Mouse (Mus musculus): ENCODE measurements around the gene Gm20538. TPM values are rescaled to one million over a fixed set of nuclear protein-coding genes. Genes with fewer than 3 reads are reported as not detected.

Gene Gm20538
- not detected for total RNA-seq (2021)
- long read RNA-seq, experiment 1: 0 reads
- long read RNA-seq, experiment 2: 0 reads

DNA sequence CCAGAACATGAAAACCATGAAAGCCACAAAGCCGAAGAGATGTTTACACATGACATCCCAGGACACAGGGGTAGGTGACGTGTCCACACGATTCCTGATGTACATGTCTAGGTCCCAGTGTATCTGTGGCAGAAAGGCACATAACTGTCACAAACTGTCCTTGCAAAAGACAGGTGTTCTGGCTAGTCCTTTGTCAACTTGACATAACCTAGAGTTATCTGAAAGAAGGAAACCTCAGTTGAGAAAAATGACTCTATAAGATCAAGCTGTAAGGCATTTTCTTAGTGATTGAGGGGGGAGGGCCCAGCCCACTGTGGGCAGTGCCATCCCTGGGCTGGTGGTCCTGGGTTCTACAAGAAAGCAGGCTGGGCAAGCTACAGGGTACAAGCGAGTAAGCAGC, at the start of gene Gm20538:
Gene Gm20538 (minus strand): TSS at position 101 of the 400 bp plus-strand sequence.
- intact Hi-C loops (cut with DNase I): no loop called here

DNA sequence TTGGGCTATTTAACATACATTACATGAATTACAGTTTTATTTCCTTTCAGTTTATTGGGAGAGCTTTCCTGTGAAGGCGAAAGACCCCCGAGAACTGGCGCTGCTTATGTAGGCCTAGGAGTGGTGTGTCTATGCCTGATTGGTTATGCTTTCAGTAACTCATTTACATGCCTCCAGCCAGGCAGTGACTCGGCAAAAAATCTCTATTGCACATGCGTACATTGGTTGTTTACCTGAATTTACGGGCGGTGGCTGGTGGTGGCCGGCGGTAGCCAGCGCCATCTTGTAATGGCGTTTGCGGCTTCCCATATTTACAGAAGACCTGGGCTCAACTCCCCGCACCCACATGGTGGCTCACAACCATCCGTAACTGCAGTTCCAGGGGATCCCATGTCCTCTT, 41.5 kb upstream of the Gm20538 start:
- intact Hi-C loops (cut with DNase I): no loop called here

More for the DNA sequence above, at the start of gene Gm20538:
- no peak for DNase-seq (ENCODE audit: low spot score in 2 of 2)

GRCm38 (mm10) chr19:44591638-44592037, 39.0 kb upstream of the Gm20538 start:
- intact Hi-C loops (cut with DNase I): no loop called here
- DNase-seq (ENCODE audit: low spot score in 2 of 2): no peak

More for the DNA sequence above, 41.5 kb upstream of the Gm20538 start:
- DNase-seq (ENCODE audit: low spot score in 2 of 2): no peak

GRCm38 (mm10) chr19:44590992-44591391, 38.4 kb upstream of the Gm20538 start:
- intact Hi-C loops (cut with DNase I): no loop called here
- DNase-seq (ENCODE audit: low spot score in 2 of 2): no peak

DNA sequence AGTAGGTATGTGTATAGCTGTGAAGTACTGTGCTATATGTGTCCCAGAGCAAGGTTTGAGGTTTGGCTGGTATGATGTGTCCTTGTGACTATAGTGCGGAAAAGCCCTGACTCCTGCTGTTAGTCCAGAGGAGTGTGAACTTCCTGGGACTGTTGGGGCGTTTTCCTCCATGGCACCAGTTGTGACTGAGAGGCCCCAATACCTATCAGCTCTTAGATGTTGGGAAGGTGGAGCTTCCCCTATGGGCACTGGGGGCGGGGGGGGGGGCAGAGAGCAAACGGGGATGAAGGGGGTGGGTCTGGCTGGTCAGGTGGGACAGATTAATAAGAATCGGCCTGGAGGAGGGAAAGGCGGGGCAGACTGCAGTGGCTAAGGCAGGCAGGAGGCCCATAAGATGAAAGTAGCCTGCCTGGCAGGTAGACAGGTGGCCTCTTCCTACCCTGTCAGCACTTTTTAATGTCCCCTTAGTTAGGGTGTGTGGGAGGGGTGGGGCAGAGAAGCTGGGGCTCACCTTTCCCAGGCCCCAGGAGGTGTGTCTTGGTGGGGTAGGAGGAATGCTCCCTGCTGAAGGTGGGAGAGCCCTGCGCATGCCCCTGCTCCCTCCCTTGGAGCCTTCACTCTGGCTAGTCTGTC, 37.1 kb upstream of the Gm20538 start:
- DNase-seq (ENCODE audit: low spot score in 2 of 2): no peak
- intact Hi-C loops (cut with DNase I): no loop called here

DNA sequence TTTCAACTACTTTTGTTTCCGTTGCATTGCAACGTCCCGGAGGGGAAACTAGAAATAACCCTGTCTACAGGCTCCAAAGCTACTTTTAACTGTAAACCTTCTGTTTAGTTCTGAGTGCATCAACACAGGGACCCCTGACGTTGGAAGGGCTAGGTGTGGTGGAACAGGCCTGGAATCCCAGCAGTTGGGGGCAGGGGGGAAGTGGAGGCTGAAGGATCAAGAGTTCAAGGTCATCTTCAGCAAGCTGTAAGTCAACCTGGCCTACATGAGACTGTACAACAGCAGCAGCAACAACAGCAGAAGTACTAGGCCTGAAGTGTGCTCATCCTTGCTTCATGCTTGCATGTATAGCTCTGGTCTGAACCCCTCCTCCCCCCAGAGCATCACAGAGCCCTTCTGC, 35.4 kb upstream of the Gm20538 start:
- intact Hi-C loops (cut with DNase I): no loop called here

GRCm38 (mm10) chr19:44582638-44583309, 30.1 kb upstream of the Gm20538 start:
- intact Hi-C loops (cut with DNase I): loop anchor here (1.0 to 2.0 kb wide), 2 partner anchors 170 to 313 kb away; no protein-coding TSS in a partner anchor
- peak; percentile 95 to 97 for DNase-seq (ENCODE audit: low spot score in 2 of 2)

More for the DNA sequence above, 35.4 kb upstream of the Gm20538 start:
- no peak for DNase-seq (ENCODE audit: low spot score in 2 of 2)

GRCm38 (mm10) chr19:44582103-44582502, 29.5 kb upstream of the Gm20538 start:
- intact Hi-C loops (cut with DNase I): loop anchor here (1.0 to 2.0 kb wide), 2 partner anchors 171 to 313 kb away; no protein-coding TSS in a partner anchor
- no peak for DNase-seq (ENCODE audit: low spot score in 2 of 2)

- intact Hi-C loops (cut with DNase I): no loop called here
- DNase-seq (ENCODE audit: low spot score in 2 of 2): no peak
Observed at GRCm38 (mm10) chr19:44578038-44578437, 25.4 kb upstream of the Gm20538 start.

GRCm38 (mm10) chr19:44576275-44576674, 23.6 kb upstream of the Gm20538 start:
- intact Hi-C loops (cut with DNase I): no loop called here

DNA sequence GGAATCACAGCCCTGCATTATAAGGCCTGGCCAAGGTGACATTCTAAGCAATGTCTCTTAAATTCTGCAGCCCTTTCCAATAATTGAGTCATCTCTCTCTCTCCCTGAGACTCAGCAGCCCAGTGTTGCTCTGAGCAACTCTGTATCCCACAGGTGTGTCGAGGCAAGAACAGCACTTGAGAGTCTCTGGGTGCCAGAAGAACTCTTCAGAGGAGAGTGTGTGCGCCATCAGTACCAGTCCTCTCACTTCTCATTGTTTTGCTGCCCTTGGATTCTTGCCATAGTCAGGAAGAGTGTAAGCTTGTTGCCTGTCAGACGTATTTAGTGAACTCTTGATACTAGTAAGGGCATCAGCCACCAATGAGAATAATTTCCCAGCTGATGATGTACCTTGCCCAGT, 15.1 kb upstream of the Gm20538 start:
- intact Hi-C loops (cut with DNase I): no loop called here
- no peak for DNase-seq (ENCODE audit: low spot score in 2 of 2)

More at GRCm38 (mm10) chr19:44576275-44576674, 23.6 kb upstream of the Gm20538 start:
- no peak for DNase-seq (ENCODE audit: low spot score in 2 of 2)

- intact Hi-C loops (cut with DNase I): no loop called here
- no peak for DNase-seq (ENCODE audit: low spot score in 2 of 2)
Observed at GRCm38 (mm10) chr19:44564006-44564405, 11.4 kb upstream of the Gm20538 start.

DNA sequence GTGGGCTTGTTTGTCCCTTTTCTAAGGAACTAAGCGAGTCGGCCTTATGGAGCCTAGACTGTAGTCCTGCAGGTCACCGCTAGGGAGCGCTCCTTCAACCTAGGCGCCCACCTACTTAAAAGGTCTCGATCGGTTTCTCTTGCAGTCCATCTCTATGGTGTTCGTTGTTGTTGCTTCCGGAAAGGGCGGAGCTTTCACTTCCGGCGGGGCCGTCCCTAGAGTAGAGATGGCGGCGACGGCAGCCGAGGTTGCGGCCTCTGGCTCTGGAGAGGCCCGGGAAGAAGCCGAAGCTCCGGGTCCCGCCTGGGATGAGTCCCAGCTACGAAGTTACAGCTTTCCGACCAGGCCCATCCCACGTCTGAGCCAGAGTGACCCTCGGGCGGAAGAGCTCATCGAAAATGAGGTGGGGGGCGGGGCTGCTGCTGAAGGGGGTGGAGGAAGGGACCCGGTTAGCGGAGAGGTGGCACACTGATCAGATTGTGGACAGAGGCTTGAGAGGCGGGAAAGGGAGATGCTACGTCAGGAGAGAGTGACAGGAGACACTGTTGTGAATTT, 10.1 kb upstream of the Gm20538 start, which contains the start of gene Hif1an:
Gene Hif1an (plus strand): TSS at position 199 of the 555 bp plus-strand sequence.
- DNase-seq (ENCODE audit: low spot score in 2 of 2): peak; percentile 95 to 96
- intact Hi-C loops (cut with DNase I): no loop called here

DNA sequence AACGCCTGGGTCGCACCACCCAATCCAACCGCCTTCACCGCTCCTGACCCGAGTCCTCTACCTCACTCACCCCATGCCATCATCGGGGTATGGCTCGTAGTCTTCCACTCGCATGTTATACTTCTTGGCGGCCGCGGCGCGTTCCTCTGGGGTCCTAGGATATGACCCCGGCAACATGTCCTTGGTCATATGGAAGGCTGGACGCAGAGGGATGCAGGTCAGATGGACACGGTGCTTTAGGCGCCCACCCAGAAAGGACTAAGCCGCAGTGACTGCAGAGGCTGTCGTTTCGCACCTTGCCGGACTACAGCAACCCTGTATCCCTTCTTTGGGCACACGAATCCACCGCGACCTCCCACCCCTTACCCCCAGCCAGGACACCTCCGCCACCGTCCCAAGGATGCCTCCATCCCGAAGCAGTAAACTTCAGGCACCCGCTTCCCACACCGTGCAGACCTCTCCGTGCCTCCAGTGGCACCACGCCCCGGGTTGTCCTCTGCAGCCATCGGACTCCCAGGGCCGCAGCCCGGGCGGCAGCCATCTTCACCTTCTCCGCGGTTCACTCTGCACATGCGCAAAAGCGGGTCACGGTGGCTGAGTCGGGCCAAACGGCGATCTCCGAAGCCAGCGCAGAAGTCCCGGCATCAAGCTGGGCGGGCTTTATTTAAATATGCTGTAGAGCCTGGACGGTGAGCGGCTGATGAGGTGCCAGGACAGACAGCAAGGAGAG, 2.4 kb upstream of the Gm20538 start, which contains the start of gene Ndufb8:
Gene Ndufb8 (minus strand): TSS at position 580 of the 730 bp plus-strand sequence.
- peak; percentile 92 to 96 for DNase-seq (ENCODE audit: low spot score in 2 of 2)
- intact Hi-C loops (cut with DNase I): no loop called here

- DNase-seq (ENCODE audit: low spot score in 2 of 2): no peak
Observed at GRCm38 (mm10) chr19:44554490-44554860, 1.8 kb upstream of the Gm20538 start.

GRCm38 (mm10) chr19:44553286-44553685, 655 bp upstream of the Gm20538 start:
- no peak for DNase-seq (ENCODE audit: low spot score in 2 of 2)
- intact Hi-C loops (cut with DNase I): no loop called here

More at GRCm38 (mm10) chr19:44554490-44554860, 1.8 kb upstream of the Gm20538 start:
- intact Hi-C loops (cut with DNase I): no loop called here

DNA sequence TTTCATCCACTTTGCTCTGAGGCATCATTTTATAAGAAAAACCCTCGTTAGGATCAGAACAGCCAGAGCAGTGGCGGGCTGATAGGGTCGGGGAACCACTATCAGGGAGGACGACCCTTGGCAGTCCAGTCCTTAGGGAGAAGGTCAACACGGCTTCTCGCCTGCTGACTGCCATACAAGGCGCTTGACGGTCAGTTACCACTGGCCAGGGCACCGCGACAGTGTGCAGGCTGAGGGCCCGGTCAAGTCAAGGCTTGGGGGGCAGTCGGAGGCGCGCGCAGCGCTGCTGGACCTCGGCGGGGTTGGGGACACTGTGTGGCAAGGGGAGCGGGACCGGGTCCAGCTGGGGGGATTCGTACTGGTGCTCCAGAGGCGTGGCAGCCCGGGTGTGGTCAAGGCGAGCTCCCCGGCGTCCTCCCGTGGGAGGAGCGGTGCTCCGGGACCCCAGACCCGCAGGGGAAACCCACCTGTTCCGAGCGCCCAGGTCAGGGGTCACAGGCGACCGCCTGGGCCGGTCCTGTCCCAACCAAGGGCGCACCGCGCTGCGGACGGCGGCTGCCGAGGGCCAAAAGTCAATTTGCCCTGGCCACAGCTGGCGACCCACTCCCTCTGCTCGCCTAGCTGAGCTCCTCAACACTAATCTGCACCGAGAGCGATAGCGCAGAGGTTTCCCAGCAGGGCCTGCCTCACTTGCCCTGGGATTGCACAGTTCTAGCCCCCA, 7.2 kb downstream of the Gm20538 start, which contains the start of gene Sec31b:
Gene Sec31b (minus strand): TSS at position 544 of the 721 bp plus-strand sequence.
- no peak for DNase-seq (ENCODE audit: low spot score in 2 of 2)
- intact Hi-C loops (cut with DNase I): no loop called here

DNA sequence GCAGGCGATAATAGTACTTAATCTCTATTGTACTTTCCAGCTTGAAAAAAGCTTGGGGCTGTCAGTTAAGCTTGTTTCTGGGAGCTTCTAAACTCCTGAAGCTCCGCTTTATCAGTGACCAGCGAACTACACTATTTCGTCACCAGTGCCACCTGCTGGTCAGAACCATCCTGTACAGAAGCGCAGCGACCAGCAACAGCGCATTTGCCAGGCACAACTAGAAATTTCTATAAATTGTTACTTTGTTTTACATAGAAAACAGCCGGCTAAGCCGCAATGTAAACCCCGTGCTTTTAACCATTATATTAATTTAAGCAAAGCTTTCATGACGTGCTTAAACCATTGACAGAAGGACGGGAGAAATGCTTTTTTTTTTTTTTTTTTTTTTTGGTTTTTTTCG, 7.9 kb downstream of the Gm20538 start:
- peak; percentile 66 to 77 for DNase-seq (ENCODE audit: low spot score in 2 of 2)
- intact Hi-C loops (cut with DNase I): no loop called here

- DNase-seq (ENCODE audit: low spot score in 2 of 2): no peak
- intact Hi-C loops (cut with DNase I): no loop called here
Observed at GRCm38 (mm10) chr19:44544372-44544771, 8.3 kb downstream of the Gm20538 start.

Measured in left cerebral cortex, postnatal 14 days (tissue).